Mouse (Mus musculus): ENCODE results near the gene Chrm5. TPM values are rescaled to one million over a fixed set of nuclear protein-coding genes. Genes with fewer than 3 reads are reported as not detected.
"Not testable (repeated sequence)": the region's sequence is repeated elsewhere in the genome, so short reads cannot be mapped to it uniquely, and the experiment has no call there.

The Chrm5 gene
- polyA plus RNA-seq, 1 experiment = not detected

DNA sequence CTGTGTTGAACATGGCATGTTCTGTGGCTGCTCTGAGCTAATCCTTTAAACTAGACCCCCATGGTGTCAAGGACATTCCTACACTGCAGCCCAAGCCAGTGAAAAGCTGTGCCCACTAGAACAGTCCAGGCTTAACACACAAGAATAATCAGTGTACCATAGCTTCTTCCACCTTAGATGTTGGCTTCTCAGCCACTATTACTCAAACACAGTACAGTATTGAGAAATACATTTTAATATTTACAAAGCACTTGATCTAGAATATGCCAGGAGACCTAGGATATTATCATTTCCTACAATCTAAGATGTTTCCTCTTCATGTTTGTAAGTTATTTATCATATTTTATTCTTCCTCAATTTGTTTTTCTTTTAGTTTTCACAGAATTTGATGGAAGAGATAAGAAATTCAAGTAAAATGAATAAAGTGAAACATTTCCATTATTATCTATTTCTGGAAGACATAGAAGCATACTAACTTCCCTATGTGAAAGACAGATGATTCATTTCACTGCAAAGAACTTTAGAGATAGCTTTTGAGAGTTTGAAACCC lies 32.0 kb downstream of the Chrm5 start:
- H3K27ac ChIP-seq (ENCODE audit: control insufficient read depth, insufficient read depth, low read depth, low read length, poor library complexity) = 0 out of 2 replicates have a peak overlapping the region, but pooled peaks have one; percentile 24
- no peak overlapping the region for H3K4me3 ChIP-seq (replicated peaks; ENCODE audit: control insufficient read depth, low read depth, low read length)
- TF ChIP-seq CTCF (IDR thresholded peaks at IDR 0.05; ENCODE audit: control insufficient read depth, insufficient read depth, low read length) = no peak
- peaks cover 2% of the 10 kb centered on the region; the same call in 1 of the 2 replicates for H3K4me1 ChIP-seq (ENCODE audit: control insufficient read depth, insufficient read depth, low read length)

DNA sequence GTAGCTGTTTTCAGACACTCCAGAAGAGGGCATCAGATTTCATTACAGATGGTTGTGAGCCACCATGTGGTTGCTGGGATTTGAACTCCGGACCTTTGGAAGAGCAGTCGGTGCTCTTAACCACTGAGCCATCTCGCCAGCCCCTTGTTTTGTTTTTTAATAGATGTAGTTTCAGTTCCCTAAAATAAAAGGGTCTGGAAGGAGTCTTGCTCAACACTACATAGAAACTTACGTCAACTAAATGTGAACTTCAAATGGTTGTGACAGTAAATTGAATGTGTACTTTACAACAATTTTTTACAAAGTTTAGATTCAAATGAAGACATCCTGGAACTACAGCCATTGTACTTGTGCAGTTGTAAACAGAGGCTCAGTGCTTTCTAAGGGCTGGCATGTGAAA lies 32.5 kb downstream of the Chrm5 start:
- WGBS = 28% methylated on average over 4 of the region's 4 CpGs
- H3K27ac ChIP-seq (ENCODE audit: control insufficient read depth, insufficient read depth, low read depth, low read length, poor library complexity) = 0 out of 2 replicates have a peak overlapping the region, but pooled peaks have one; percentile 24
- H3K4me3 ChIP-seq (replicated peaks; ENCODE audit: control insufficient read depth, low read depth, low read length); H3K4me1 ChIP-seq (ENCODE audit: control insufficient read depth, insufficient read depth, low read length): not testable (repeated sequence)

DNA sequence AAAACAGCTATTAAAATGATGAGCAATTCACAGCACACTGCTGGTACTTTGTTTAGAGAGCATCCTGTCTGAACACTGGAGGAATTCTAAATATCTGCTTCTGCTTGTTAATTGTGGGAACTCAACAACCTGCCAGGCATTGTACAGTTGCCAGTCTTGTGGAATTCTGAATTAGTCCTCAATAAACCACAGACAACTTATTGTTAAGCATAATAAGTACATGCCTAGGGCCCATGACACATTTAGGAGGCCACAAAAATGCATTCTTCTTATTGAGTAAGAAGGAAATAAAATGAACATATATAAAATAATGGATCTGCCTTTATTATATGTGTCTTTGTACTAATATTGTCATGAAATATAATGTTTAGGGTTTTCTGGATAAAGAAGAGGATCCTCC lies 35.1 kb downstream of the Chrm5 start:
- H3K4me1 ChIP-seq (ENCODE audit: control insufficient read depth, insufficient read depth, low read length) = peaks cover 2% of the 10 kb centered on the region; the same call in 1 of the 2 replicates
- no peak overlapping the region for H3K27ac ChIP-seq (ENCODE audit: control insufficient read depth, insufficient read depth, low read depth, low read length, poor library complexity)
- no peak overlapping the region for H3K4me3 ChIP-seq (replicated peaks; ENCODE audit: control insufficient read depth, low read depth, low read length)
- TF ChIP-seq CTCF (IDR thresholded peaks at IDR 0.05; ENCODE audit: control insufficient read depth, insufficient read depth, low read length) (no peak), POLR2A (IDR thresholded peaks at IDR 0.05; ENCODE audit: borderline replicate concordance, control insufficient read depth, low read depth, low read length) (no peak)

- peaks cover 2% of the 10 kb centered on the region; the same call in 1 of the 2 replicates for H3K4me1 ChIP-seq (ENCODE audit: control insufficient read depth, insufficient read depth, low read length)
- 74% methylated on average over 2 of the region's 2 CpGs for WGBS
- H3K27ac ChIP-seq (ENCODE audit: control insufficient read depth, insufficient read depth, low read depth, low read length, poor library complexity) = no peak overlapping the region
- no peak overlapping the region for H3K4me3 ChIP-seq (replicated peaks; ENCODE audit: control insufficient read depth, low read depth, low read length)
- TF ChIP-seq CTCF (IDR thresholded peaks at IDR 0.05; ENCODE audit: control insufficient read depth, insufficient read depth, low read length) = no peak
- no peak for TF ChIP-seq POLR2A (IDR thresholded peaks at IDR 0.05; ENCODE audit: borderline replicate concordance, control insufficient read depth, low read depth, low read length)
Measured at GRCm38 (mm10) chr2:112443491-112443890, 37.1 kb downstream of the Chrm5 start.

- Histone ChIP-seq H3K4me3 (replicated peaks; ENCODE audit: control insufficient read depth, low read depth, low read length) (no peak overlapping the region), H3K27ac (ENCODE audit: control insufficient read depth, insufficient read depth, low read depth, low read length, poor library complexity) (no peak overlapping the region), H3K4me1 (ENCODE audit: control insufficient read depth, insufficient read depth, low read length) (no peaks in the 10 kb centered on the region)
- TF ChIP-seq POLR2A (IDR thresholded peaks at IDR 0.05; ENCODE audit: borderline replicate concordance, control insufficient read depth, low read depth, low read length) = no peak
- WGBS = 59% methylated on average over 2 of the region's 2 CpGs
Measured at GRCm38 (mm10) chr2:112437589-112437988, 43.0 kb downstream of the Chrm5 start.

DNA sequence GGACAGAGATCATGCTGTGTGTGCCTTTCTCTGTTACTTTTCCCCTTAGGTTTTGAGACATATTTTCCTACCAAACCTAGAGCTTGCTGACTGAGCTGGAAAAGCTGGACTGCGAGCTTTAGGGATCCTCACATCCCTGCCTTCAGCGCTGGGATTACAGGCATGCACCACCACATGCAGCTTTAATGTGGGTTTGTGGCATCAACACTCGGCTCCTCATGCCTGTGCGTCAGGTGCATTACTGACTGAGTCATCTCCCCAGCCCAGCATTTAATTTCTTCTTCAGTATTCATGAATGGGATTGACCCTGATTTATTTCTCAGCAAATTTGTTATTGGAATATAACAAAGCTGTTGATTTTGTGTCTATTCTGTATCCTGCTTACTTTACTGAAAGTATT lies 44.3 kb downstream of the Chrm5 start:
- Histone ChIP-seq H3K27ac (ENCODE audit: control insufficient read depth, insufficient read depth, low read depth, low read length, poor library complexity) (no peak overlapping the region), H3K4me1 (ENCODE audit: control insufficient read depth, insufficient read depth, low read length) (no peaks in the 10 kb centered on the region), H3K4me3 (replicated peaks; ENCODE audit: control insufficient read depth, low read depth, low read length) (no peak overlapping the region)
- TF ChIP-seq POLR2A (IDR thresholded peaks at IDR 0.05; ENCODE audit: borderline replicate concordance, control insufficient read depth, low read depth, low read length) (no peak), CTCF (IDR thresholded peaks at IDR 0.05; ENCODE audit: control insufficient read depth, insufficient read depth, low read length) (no peak)
- WGBS = 72% methylated on average over 4 of the region's 4 CpGs

DNA sequence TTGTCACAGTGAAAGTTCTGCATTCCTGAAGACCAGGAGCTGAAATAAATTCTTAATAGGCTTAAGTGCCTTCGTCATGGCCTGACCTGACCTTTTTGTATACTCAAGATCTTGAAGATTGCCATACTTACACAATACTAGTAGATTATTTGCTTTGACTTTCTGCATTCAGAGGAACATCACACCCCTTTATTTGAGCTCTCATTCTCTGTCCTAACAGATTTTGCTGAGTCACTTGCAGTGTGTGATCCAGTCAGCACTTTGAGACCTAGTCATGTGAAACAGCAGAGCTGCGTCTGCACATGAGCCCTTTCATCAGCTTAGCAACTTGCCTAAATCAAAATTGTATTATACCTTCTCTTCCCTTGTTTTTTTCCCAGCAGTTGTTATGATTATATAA lies 47.2 kb downstream of the Chrm5 start:
- Histone ChIP-seq H3K27ac (ENCODE audit: control insufficient read depth, insufficient read depth, low read depth, low read length, poor library complexity) (no peak overlapping the region), H3K4me3 (replicated peaks; ENCODE audit: control insufficient read depth, low read depth, low read length) (no peak overlapping the region), H3K4me1 (ENCODE audit: control insufficient read depth, insufficient read depth, low read length) (no peaks in the 10 kb centered on the region)
- TF ChIP-seq CTCF (IDR thresholded peaks at IDR 0.05; ENCODE audit: control insufficient read depth, insufficient read depth, low read length) (no peak), POLR2A (IDR thresholded peaks at IDR 0.05; ENCODE audit: borderline replicate concordance, control insufficient read depth, low read depth, low read length) (no peak)
- WGBS = 62% methylated on average over 2 of the region's 2 CpGs

DNA sequence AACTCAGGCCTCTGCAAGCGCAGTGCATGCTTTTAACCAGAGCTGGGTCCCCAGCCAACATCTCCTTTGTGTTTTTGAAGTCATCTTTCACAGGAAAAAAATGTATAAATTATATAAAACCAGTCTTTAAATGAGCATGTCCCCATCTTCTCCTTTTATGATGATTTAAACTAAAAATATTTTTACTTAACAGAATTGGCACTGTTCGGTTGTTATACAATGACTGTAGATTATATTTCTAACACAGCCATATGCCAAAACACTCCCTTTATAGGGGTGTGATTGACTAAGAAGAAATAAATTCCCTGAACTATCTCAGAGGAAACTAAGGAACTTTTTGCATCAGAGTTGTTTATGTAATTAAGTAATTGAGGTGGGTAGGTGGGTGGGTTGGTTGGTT lies 48.0 kb downstream of the Chrm5 start:
- TF ChIP-seq CTCF (IDR thresholded peaks at IDR 0.05; ENCODE audit: control insufficient read depth, insufficient read depth, low read length) (no peak), POLR2A (IDR thresholded peaks at IDR 0.05; ENCODE audit: borderline replicate concordance, control insufficient read depth, low read depth, low read length) (no peak)
- H3K27ac ChIP-seq (ENCODE audit: control insufficient read depth, insufficient read depth, low read depth, low read length, poor library complexity) = no peak overlapping the region
- H3K4me3 ChIP-seq (replicated peaks; ENCODE audit: control insufficient read depth, low read depth, low read length) = no peak overlapping the region
- no peaks in the 10 kb centered on the region for H3K4me1 ChIP-seq (ENCODE audit: control insufficient read depth, insufficient read depth, low read length)
- 78% methylated on average over 2 of the region's 2 CpGs for WGBS

GRCm38 (mm10) chr2:112430403-112430802 lies 50.2 kb downstream of the Chrm5 start:
- Histone ChIP-seq H3K4me3 (replicated peaks; ENCODE audit: control insufficient read depth, low read depth, low read length) (no peak overlapping the region), H3K27ac (ENCODE audit: control insufficient read depth, insufficient read depth, low read depth, low read length, poor library complexity) (no peak overlapping the region), H3K4me1 (ENCODE audit: control insufficient read depth, insufficient read depth, low read length) (no peaks in the 10 kb centered on the region)
- no peak for TF ChIP-seq POLR2A (IDR thresholded peaks at IDR 0.05; ENCODE audit: borderline replicate concordance, control insufficient read depth, low read depth, low read length)
- TF ChIP-seq CTCF (IDR thresholded peaks at IDR 0.05; ENCODE audit: control insufficient read depth, insufficient read depth, low read length) = no peak
- WGBS = 55% methylated on average over 5 of the region's 5 CpGs

Measured in bone marrow, adult 2 months (tissue).